ENCODE assay signal across 7 mouse cellular contexts in genomic region chr4:129286001-129286682, GRCm38 (mm10). TPM values are rescaled to one million over a fixed set of nuclear protein-coding genes. Genes with fewer than 3 reads are reported as not detected.
A peak's percentile ranks its signal among the peaks of the same experiment; 100 is the strongest.
DNase-seq lines count a peak whose midpoint lies in the region; ATAC-seq and TF ChIP-seq lines count a peak whose summit lies in the region.

No protein-coding gene starts in this region.

- DNase-seq in lung, postnatal 36 days, result peak; percentile 40
- no peak for DNase-seq in layer of hippocampus, postnatal 14 days (ENCODE audit: low spot score in 2 of 2)
- no peak for DNase-seq in left cerebral cortex, postnatal 14 days (ENCODE audit: low spot score in 2 of 2)
- DNase-seq in left cerebral cortex, postnatal 25 days (ENCODE audit: low spot score in 2 of 2), result no peak

- 54% methylated on average over 5 of the region's 5 CpGs for WGBS in heart, embryonic 16.5 days

- peak overlapping the region; percentile 42 for H3K4me3 ChIP-seq in C2C12 (ENCODE audit: insufficient read depth, poor library complexity, severe bottlenecking)
- no peak overlapping the region for H3K4me3 ChIP-seq in heart, embryonic 16.5 days (ENCODE audit: low read length)

- H3K36me3 ChIP-seq in C2C12 (ENCODE audit: control insufficient read depth, insufficient read depth), result no peaks in the 10 kb centered on the region
- H3K36me3 ChIP-seq in heart, embryonic 16.5 days (ENCODE audit: control insufficient read depth, insufficient read depth), result no peaks in the 10 kb centered on the region

- TF ChIP-seq CTCF in C2C12 (IDR thresholded peaks at IDR 0.05; ENCODE audit: control insufficient read depth, insufficient read depth, insufficient read length), result no peak

- H3ac ChIP-seq in C2C12 (ENCODE audit: control insufficient read depth, insufficient read length, low read depth), result peak overlapping the region; percentile 25

- 0 out of 2 replicates have a peak, but pooled peaks have one; percentile 10 for ATAC-seq in common myeloid progenitor, adult 5-6 weeks (replicated peaks; ENCODE audit: low read depth, poor library complexity, severe bottlenecking)
- 0 out of 2 replicates have a peak, but pooled peaks have one; percentile 21 for ATAC-seq in heart, embryonic 16.5 days (replicated peaks; ENCODE audit: extremely low read depth, insufficient read depth, low FRiP score)

- peak overlapping the region; percentile 96; the same call in 1 of the 2 replicates for H3K4me2 ChIP-seq in heart, embryonic 16.5 days (ENCODE audit: low read depth, low read length)

- H3K4me1 ChIP-seq in heart, embryonic 16.5 days (ENCODE audit: control insufficient read depth, insufficient read depth, low read length), result peaks cover 13% of the 10 kb centered on the region

- H3K9me3 ChIP-seq in heart, embryonic 16.5 days (replicated peaks; ENCODE audit: control insufficient read depth, low read length), result no peaks in the 10 kb centered on the region

- peaks cover 10% of the 10 kb centered on the region for H3K79me2 ChIP-seq in C2C12 (ENCODE audit: control insufficient read depth, insufficient read depth)

- H3K9ac ChIP-seq in heart, embryonic 16.5 days (ENCODE audit: low read length), result no peak overlapping the region

- no peak overlapping the region for H3K27ac ChIP-seq in heart, embryonic 16.5 days (ENCODE audit: low read length)

- H3K79me3 ChIP-seq in C2C12 (ENCODE audit: low read depth), result peaks cover 1% of the 10 kb centered on the region

- intact Hi-C loops in left cerebral cortex, postnatal 14 days (cut with DNase I), result no loop called here
- intact Hi-C loops in left cerebral cortex, postnatal 25 days (cut with DNase I), result no loop called here

- H3K27me3 ChIP-seq in C2C12 (ENCODE audit: control insufficient read depth, insufficient read depth, insufficient read length), result no peaks in the 10 kb centered on the region
- H3K27me3 ChIP-seq in heart, embryonic 16.5 days (ENCODE audit: control insufficient read depth, insufficient read depth, low read length), result peaks cover 10% of the 10 kb centered on the region

TF ChIP-seq in C2C12, 6 proteins besides CTCF, POLR2A, EP300 and RAD21:
- TF ChIP-seq CEBPB (IDR thresholded peaks at IDR 0.05; ENCODE audit: low read depth), result no peak
- TF ChIP-seq MAX (IDR thresholded peaks at IDR 0.05), result no peak
- TF ChIP-seq MYOG (IDR thresholded peaks at IDR 0.05; ENCODE audit: control insufficient read depth, extremely low read depth, insufficient read length), result no peak
- peak; percentile 88 for TF ChIP-seq MYOD1 (IDR thresholded peaks at IDR 0.05; ENCODE audit: control insufficient read depth, insufficient read length, low read depth)
TF ChIP-seq in C2C12: peak in this region for 1.

RNA-seq across cellular contexts. Expression of gene Sync, which starts 1.3 kb away (rescaled TPM):
- polyA plus RNA-seq in C2C12 (2012; fragmentation: generic; extraction: Trizol), result 15.0 TPM
- not detected in 2 replicates for total RNA-seq in common myeloid progenitor, adult 5-6 weeks (2017)
- 1.8 and 1.9 TPM in 2 replicates for polyA plus RNA-seq in heart, embryonic 16.5 days (2015; fragmentation: Nextera tagmentation; extraction: Ambion mirVana)
- total RNA-seq in layer of hippocampus, postnatal 14 days (2021), result 1 to 10 TPM; 1.2 TPM
- total RNA-seq in left cerebral cortex, postnatal 14 days (2021), result 1 to 10 TPM; 1.2 to 2.2 TPM
- total RNA-seq in left cerebral cortex, postnatal 25 days (2021), result 1 to 10 TPM; 1.4 to 1.6 TPM

RNA-seq across cellular contexts. Expression of gene C77080, which starts 24.9 kb away (rescaled TPM):
- 30.1 TPM for polyA plus RNA-seq in C2C12 (2012; fragmentation: generic; extraction: Trizol)
- 0.15 and 1.1 TPM in 2 replicates for total RNA-seq in common myeloid progenitor, adult 5-6 weeks (2017)
- polyA plus RNA-seq in heart, embryonic 16.5 days (2015; fragmentation: Nextera tagmentation; extraction: Ambion mirVana), result 2.2 and 2.3 TPM in 2 replicates
- total RNA-seq in layer of hippocampus, postnatal 14 days (2021), result 10 to 100 TPM; 10.7 to 11.7 TPM
- total RNA-seq in left cerebral cortex, postnatal 14 days (2021), result 10 to 100 TPM; 17.9 to 21.1 TPM
- total RNA-seq in left cerebral cortex, postnatal 25 days (2021), result 10 to 100 TPM; 19.5 to 28.2 TPM

RNA-seq across cellular contexts. Expression of gene Rbbp4, which starts 49.0 kb away (rescaled TPM):
- polyA plus RNA-seq in C2C12 (2012; fragmentation: generic; extraction: Trizol), result 195 TPM
- 120 and 139 TPM in 2 replicates for total RNA-seq in common myeloid progenitor, adult 5-6 weeks (2017)
- polyA plus RNA-seq in heart, embryonic 16.5 days (2015; fragmentation: Nextera tagmentation; extraction: Ambion mirVana), result 259 and 291 TPM in 2 replicates
- 100 to 1,000 TPM; 130 to 131 TPM for total RNA-seq in layer of hippocampus, postnatal 14 days (2021)
- total RNA-seq in left cerebral cortex, postnatal 14 days (2021), result 100 to 1,000 TPM; 124 to 129 TPM
- 100 to 1,000 TPM; 121 to 127 TPM for total RNA-seq in left cerebral cortex, postnatal 25 days (2021)

RNA-seq across cellular contexts. Expression of gene Zbtb8os, which starts 49.4 kb away (rescaled TPM):
- polyA plus RNA-seq in C2C12 (2012; fragmentation: generic; extraction: Trizol), result 31.2 TPM
- 59.1 and 73.1 TPM in 2 replicates for total RNA-seq in common myeloid progenitor, adult 5-6 weeks (2017)
- polyA plus RNA-seq in heart, embryonic 16.5 days (2015; fragmentation: Nextera tagmentation; extraction: Ambion mirVana), result 36.9 and 41.7 TPM in 2 replicates
- 10 to 100 TPM; 23.7 to 26.3 TPM for total RNA-seq in layer of hippocampus, postnatal 14 days (2021)
- 10 to 100 TPM; 22.4 to 23.5 TPM for total RNA-seq in left cerebral cortex, postnatal 14 days (2021)
- 10 to 100 TPM; 23.8 to 26.4 TPM for total RNA-seq in left cerebral cortex, postnatal 25 days (2021)
